Mouse (Mus musculus) kidney, embryonic 15.5 days (tissue): ENCODE data around the gene Nars2. TPM values are rescaled to one million over a fixed set of nuclear protein-coding genes. Genes with fewer than 3 reads are reported as not detected.

Experiments
- ATAC-seq: fragments of 200-750 bp; cut with Nextera tagmentation; replicated peaks from 2 replicates; pipeline ENCODE4 v1.8.0; 2017; ENCODE audit warnings: moderate TSS enrichment; ENCODE audit not compliant: low FRiP score
- H3K27ac ChIP-seq: fragments of 300-500 bp; sonication (generic); 2 replicates; pipeline ENCODE4 v1.5.1; 2015; ENCODE audit warnings: mild to moderate bottlenecking, inconsistent platforms
- H3K27me3 ChIP-seq: fragments of 300-500 bp; sonication (generic); 2 replicates; pipeline ENCODE4 v1.6.1; 2015; ENCODE audit warnings: inconsistent platforms
- H3K36me3 ChIP-seq: fragments of 300-500 bp; sonication (generic); 2 replicates; pipeline ENCODE4 v1.6.1; 2015; ENCODE audit warnings: inconsistent platforms
- H3K4me1 ChIP-seq: fragments of 300-500 bp; sonication (generic); 2 replicates; pipeline ENCODE4 v1.6.1; 2015; ENCODE audit warnings: inconsistent platforms
- H3K4me2 ChIP-seq: fragments of 300-500 bp; sonication (generic); 2 replicates; pipeline ENCODE4 v1.6.1; 2015; ENCODE audit warnings: moderate library complexity, mild to moderate bottlenecking, inconsistent platforms
- H3K4me3 ChIP-seq: fragments of 300-500 bp; sonication (generic); replicated peaks from 2 replicates; pipeline ENCODE4 v1.5.1; 2015; ENCODE audit warnings: mild to moderate bottlenecking, inconsistent platforms
- H3K9ac ChIP-seq: fragments of 300-500 bp; sonication (generic); 2 replicates; pipeline ENCODE4 v1.6.1; 2015; ENCODE audit warnings: mild to moderate bottlenecking, inconsistent platforms
- H3K9me3 ChIP-seq: fragments of 300-500 bp; sonication (generic); replicated peaks from 2 replicates; pipeline ENCODE4 v1.6.1; 2016; ENCODE audit warnings: inconsistent platforms
- WGBS: fragments of 180-500 bp; shearing (Covaris S2); methylation state at CpG from one replicate; pipeline ENCODE4 v1.1.7; 2015; ENCODE audit warnings: mixed read lengths; 5-methylcytosine and 5-hydroxymethylcytosine counted together
- polyA plus RNA-seq: library from polyadenylated mRNA; unstranded; fragments of >200 nt; fragmentation: Nextera tagmentation; extraction: Ambion mirVana; gene quantifications from 2 replicates; pipeline ENCODE4 v1.2.1, GENCODE M21; 2015

Nars2 gene
- polyA plus RNA-seq: 26.2 and 27.5 TPM in 2 replicates

- Histone ChIP-seq H3K4me3 (peak within 1 kb of the TSS; percentile 68), H3K4me2 (peak within 1 kb of the TSS; percentile 76), H3K27ac (peak within 1 kb of the TSS; percentile 91), H3K4me1 (peaks cover 22% of the 10 kb centered on the region), H3K27me3 (no peaks in the 10 kb centered on the region), H3K9ac (peak within 1 kb of the TSS; percentile 69), H3K9me3 (no peaks in the 10 kb centered on the region), H3K36me3 (peaks cover 6% of the 10 kb centered on the region)
- ATAC-seq: peak; percentile 100
- under 1% methylated on average over 62 of the region's 62 CpGs for WGBS
Observed at GRCm38 (mm10) chr7:96951281-96952051, at the start of gene Nars2. Gene Nars2, plus strand, starts transcription at chr7:96951505.

- 36% methylated on average over 5 of the region's 5 CpGs for WGBS
Observed at GRCm38 (mm10) chr7:96902183-96902582, 49.1 kb upstream of the Nars2 start.

GRCm38 (mm10) chr7:96903088-96903985 lies 48.0 kb upstream of the Nars2 start:
- H3K4me1 ChIP-seq: peaks cover 17% of the 10 kb centered on the region
- H3K9me3 ChIP-seq: no peaks in the 10 kb centered on the region
- no peak overlapping the region for H3K27ac ChIP-seq
- no peak overlapping the region for H3K4me2 ChIP-seq
- peaks cover 29% of the 10 kb centered on the region for H3K36me3 ChIP-seq
- no peak overlapping the region for H3K9ac ChIP-seq
- 91% methylated on average over 17 of the region's 17 CpGs for WGBS
- no peaks in the 10 kb centered on the region for H3K27me3 ChIP-seq
- H3K4me3 ChIP-seq: no peak overlapping the region
- ATAC-seq: no peak

More at GRCm38 (mm10) chr7:96902183-96902582, 49.1 kb upstream of the Nars2 start:
- H3K4me1 ChIP-seq: peaks cover 15% of the 10 kb centered on the region
- no peak overlapping the region for H3K4me2 ChIP-seq
- peaks cover 28% of the 10 kb centered on the region for H3K36me3 ChIP-seq
- no peaks in the 10 kb centered on the region for H3K9me3 ChIP-seq
- ATAC-seq: no peak
- no peak overlapping the region for H3K9ac ChIP-seq
- H3K27ac ChIP-seq: no peak overlapping the region
- no peaks in the 10 kb centered on the region for H3K27me3 ChIP-seq
- H3K4me3 ChIP-seq: no peak overlapping the region

GRCm38 (mm10) chr7:96904442-96904841 lies 46.9 kb upstream of the Nars2 start:
- Histone ChIP-seq H3K9me3 (no peaks in the 10 kb centered on the region), H3K4me2 (no peak overlapping the region), H3K9ac (no peak overlapping the region), H3K4me1 (0 out of 2 replicates have a peak, but pooled peaks cover 12% of the 10 kb centered on the region), H3K4me3 (no peak overlapping the region), H3K36me3 (peaks cover 29% of the 10 kb centered on the region), H3K27me3 (no peaks in the 10 kb centered on the region), H3K27ac (no peak overlapping the region)
- WGBS: 73% methylated on average over 3 of the region's 3 CpGs
- no peak for ATAC-seq

- no peak overlapping the region for H3K27ac ChIP-seq
- no peak overlapping the region for H3K4me2 ChIP-seq
- 0 out of 2 replicates have a peak, but pooled peaks cover 13% of the 10 kb centered on the region for H3K4me1 ChIP-seq
- H3K27me3 ChIP-seq: no peaks in the 10 kb centered on the region
- 73% methylated on average over 1 of the region's 1 CpGs for WGBS
- H3K9me3 ChIP-seq: no peaks in the 10 kb centered on the region
- H3K36me3 ChIP-seq: peaks cover 29% of the 10 kb centered on the region
- ATAC-seq: no peak
- H3K9ac ChIP-seq: no peak overlapping the region
- H3K4me3 ChIP-seq: no peak overlapping the region
Observed at GRCm38 (mm10) chr7:96904936-96905335, 46.4 kb upstream of the Nars2 start.

- H3K4me3 ChIP-seq: no peak overlapping the region
- no peaks in the 10 kb centered on the region for H3K27me3 ChIP-seq
- peaks cover 24% of the 10 kb centered on the region for H3K36me3 ChIP-seq
- no peak overlapping the region for H3K27ac ChIP-seq
- peaks cover 18% of the 10 kb centered on the region for H3K4me1 ChIP-seq
- WGBS: 93% methylated on average over 3 of the region's 3 CpGs
- H3K9me3 ChIP-seq: no peaks in the 10 kb centered on the region
- H3K4me2 ChIP-seq: no peak overlapping the region
- no peak for ATAC-seq
- no peak overlapping the region for H3K9ac ChIP-seq
Observed at GRCm38 (mm10) chr7:96905422-96905821, 45.9 kb upstream of the Nars2 start.

- Histone ChIP-seq H3K27ac (no peak overlapping the region), H3K36me3 (peaks cover 24% of the 10 kb centered on the region), H3K27me3 (no peaks in the 10 kb centered on the region), H3K9ac (no peak overlapping the region), H3K9me3 (no peaks in the 10 kb centered on the region), H3K4me2 (no peak overlapping the region), H3K4me1 (peaks cover 20% of the 10 kb centered on the region), H3K4me3 (no peak overlapping the region)
- 92% methylated on average over 20 of the region's 20 CpGs for WGBS
- no peak for ATAC-seq
Observed at GRCm38 (mm10) chr7:96906216-96906615, 45.1 kb upstream of the Nars2 start.

- ATAC-seq: no peak
- no peak overlapping the region for H3K9ac ChIP-seq
- WGBS: 80% methylated on average over 16 of the region's 16 CpGs
- peaks cover 15% of the 10 kb centered on the region for H3K4me1 ChIP-seq
- no peak overlapping the region for H3K27ac ChIP-seq
- no peak overlapping the region for H3K4me3 ChIP-seq
- peaks cover 16% of the 10 kb centered on the region for H3K36me3 ChIP-seq
- no peak overlapping the region for H3K4me2 ChIP-seq
- H3K9me3 ChIP-seq: no peaks in the 10 kb centered on the region
- H3K27me3 ChIP-seq: no peaks in the 10 kb centered on the region
Observed at GRCm38 (mm10) chr7:96907971-96908680, 43.2 kb upstream of the Nars2 start.

- H3K27me3 ChIP-seq: no peaks in the 10 kb centered on the region
- ATAC-seq: no peak
- 61% methylated on average over 5 of the region's 5 CpGs for WGBS
- no peak overlapping the region for H3K4me2 ChIP-seq
- H3K4me1 ChIP-seq: peaks cover 13% of the 10 kb centered on the region
- H3K36me3 ChIP-seq: peaks cover 13% of the 10 kb centered on the region
- no peaks in the 10 kb centered on the region for H3K9me3 ChIP-seq
- no peak overlapping the region for H3K4me3 ChIP-seq
- no peak overlapping the region for H3K9ac ChIP-seq
- H3K27ac ChIP-seq: no peak overlapping the region
Observed at GRCm38 (mm10) chr7:96909856-96910255, 41.4 kb upstream of the Nars2 start.

- whole genome bisulfite sequencing: 31% methylated on average over 12 of the region's 12 CpGs
Observed at GRCm38 (mm10) chr7:96910310-96910960, 40.9 kb upstream of the Nars2 start.

GRCm38 (mm10) chr7:96914031-96914430 lies 37.3 kb upstream of the Nars2 start:
- Histone ChIP-seq H3K9ac (no peak overlapping the region), H3K36me3 (no peaks in the 10 kb centered on the region), H3K4me2 (no peak overlapping the region), H3K27me3 (0 out of 2 replicates have a peak, but pooled peaks cover 2% of the 10 kb centered on the region), H3K4me3 (no peak overlapping the region), H3K27ac (no peak overlapping the region), H3K9me3 (no peaks in the 10 kb centered on the region), H3K4me1 (peaks cover 8% of the 10 kb centered on the region)
- ATAC-seq: no peak
- 4% methylated on average over 6 of the region's 6 CpGs for WGBS

More at GRCm38 (mm10) chr7:96910310-96910960, 40.9 kb upstream of the Nars2 start:
- H3K36me3 ChIP-seq: peaks cover 13% of the 10 kb centered on the region
- no peak overlapping the region for H3K4me3 ChIP-seq
- H3K27ac ChIP-seq: no peak overlapping the region
- H3K27me3 ChIP-seq: 0 out of 2 replicates have a peak, but pooled peaks cover 2% of the 10 kb centered on the region
- ATAC-seq: no peak
- no peaks in the 10 kb centered on the region for H3K9me3 ChIP-seq
- no peak overlapping the region for H3K9ac ChIP-seq
- H3K4me1 ChIP-seq: peaks cover 13% of the 10 kb centered on the region
- H3K4me2 ChIP-seq: no peak overlapping the region
